18 mouse cellular contexts compared by ENCODE assay signal in the genomic region with DNA sequence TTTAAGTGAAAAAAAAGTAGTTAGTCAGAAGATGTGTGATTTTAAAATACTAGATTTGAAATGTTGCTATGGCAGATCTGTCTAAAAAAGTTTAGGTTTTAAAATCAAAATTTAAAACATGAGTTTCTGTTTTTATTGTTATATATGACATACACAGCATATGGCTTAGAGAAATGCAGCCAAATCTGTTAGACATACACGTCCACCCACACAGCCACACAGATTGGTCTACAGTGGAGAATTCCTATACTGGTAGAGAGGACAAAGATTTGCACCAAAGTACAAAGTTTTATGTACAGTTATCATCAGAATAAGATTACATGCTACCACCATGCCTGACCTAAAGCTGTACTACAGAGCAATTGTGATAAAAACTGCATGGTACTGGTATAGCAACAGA.
DNase-seq lines count a peak whose midpoint lies in the region; ATAC-seq lines count a peak whose summit lies in the region.
"Had no signal": no experiment of that assay in that cellular context is flagged by ENCODE, and none has a peak within 500 bp of the region (broad histone marks: within the 10 kb centered on the region; RNA-seq: fewer than 3 reads in every experiment).

No protein-coding gene starts in this region.

- ATAC-seq in frontal cortex, adult (ENCODE audit: low TSS enrichment) = peak; percentile 83
- ATAC-seq: forebrain, embryonic 16.5 days; Patski had no signal

- DNase-seq in frontal cortex, postnatal 10 days (ENCODE audit: low spot score in 2 of 2) = no peak
- DNase-seq in left cerebral cortex, postnatal 25 days (ENCODE audit: low spot score in 2 of 2) = peak; percentile 16 to 64
- DNase-seq in left cerebral cortex, adult 8-10 months (ENCODE audit: low spot score in 2 of 2) = no peak
- DNase-seq in right cerebral cortex, postnatal 36 days (ENCODE audit: low spot score in 2 of 2) = peak; percentile 3 to 8
- no peak for DNase-seq in right cerebral cortex, postnatal 14 days
- no peak for DNase-seq in adrenal gland, postnatal 25 days
- DNase-seq: adrenal gland, postnatal 10 days; B cell, adult 2 months; cerebellum, adult 11-12 months; cerebellum, adult 8-10 months; cerebellum, postnatal 10 days; cerebellum, postnatal 36 days; embryo, embryonic 11 days; gastrocnemius, postnatal 10 days; gastrocnemius, postnatal 36 days had no signal

- intact Hi-C loops in left cerebral cortex, postnatal 25 days (cut with DNase I) = loop anchor here (5.0 kb wide), 1 partner anchor 65 kb away; no protein-coding TSS in a partner anchor

Comparison
In these comparisons a context has a peak if more than half of its experiments do, and no peak if none do; other contexts are left out.
1. DNase-seq: peak in left cerebral cortex, postnatal 25 days (2 of 2) and right cerebral cortex, postnatal 36 days (2 of 2); none in frontal cortex, postnatal 10 days (0 of 2), left cerebral cortex, adult 8-10 months (0 of 2), right cerebral cortex, postnatal 14 days (single experiment) and adrenal gland, postnatal 25 days (single experiment).